Mouse (Mus musculus): Measurements from ENCODE around the gene Usp45.

The Usp45 gene

DNA sequence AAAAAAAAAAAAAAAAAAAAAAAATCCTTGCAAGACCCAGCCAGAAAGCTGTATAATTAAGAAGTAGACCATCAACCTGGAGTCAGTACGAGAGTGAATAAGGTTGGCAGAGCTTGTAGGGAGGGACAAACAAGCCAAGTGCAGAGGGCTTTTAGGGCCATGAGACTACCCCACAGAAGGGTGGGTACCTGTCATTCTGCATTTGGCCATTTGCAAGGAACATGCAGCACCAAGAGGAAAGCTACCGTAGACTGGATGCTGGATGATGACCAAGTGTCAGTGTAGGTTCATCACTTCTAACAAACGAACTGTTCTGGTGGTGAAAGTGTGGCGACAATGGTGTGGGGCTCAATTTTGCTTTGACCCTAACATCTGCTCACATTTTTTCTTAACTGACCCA, 22.9 kb downstream of the Usp45 start:
- DNase-seq (ENCODE audit: low spot score in 2 of 2) = no peak

DNA sequence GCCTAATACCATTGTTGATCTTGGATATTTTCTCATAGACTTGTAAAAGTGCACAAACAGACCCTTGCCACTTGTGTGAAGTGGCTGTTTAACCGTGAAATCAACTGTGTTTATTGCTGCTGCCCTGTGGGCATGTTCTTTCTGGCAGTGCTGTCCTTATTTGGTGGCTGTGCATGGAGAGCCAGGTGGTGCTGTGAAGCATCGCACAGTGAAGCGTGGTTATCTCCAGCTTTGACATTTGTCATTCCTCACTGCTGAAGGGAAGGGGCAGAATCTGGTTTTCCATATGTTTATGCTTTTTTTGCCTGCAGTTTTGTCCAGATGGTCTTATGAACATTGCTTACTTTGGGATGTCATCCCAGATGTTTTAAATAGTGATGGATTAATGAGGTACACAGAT, 26.7 kb downstream of the Usp45 start:
- DNase-seq (ENCODE audit: low spot score in 2 of 2) = no peak

DNA sequence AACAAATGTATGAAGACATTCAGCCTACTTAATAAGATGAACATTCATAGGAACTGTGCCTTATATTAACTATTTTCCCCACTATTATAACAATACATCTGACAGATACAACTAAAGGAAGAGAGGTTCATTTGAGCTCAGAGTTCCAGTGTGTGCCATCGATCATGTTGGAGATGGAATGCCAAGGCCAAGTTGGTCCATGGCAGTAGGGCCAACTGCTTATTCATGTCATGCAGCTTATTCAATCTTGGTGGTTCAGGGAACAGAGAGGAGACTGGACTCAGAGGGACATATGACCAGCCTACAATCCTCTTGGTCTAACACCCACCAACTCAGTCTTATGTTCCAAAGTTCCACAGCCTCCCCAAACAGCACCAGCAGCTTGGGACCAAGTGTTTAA, 34.1 kb downstream of the Usp45 start:
- no peak for DNase-seq (ENCODE audit: low spot score in 2 of 2)

DNA sequence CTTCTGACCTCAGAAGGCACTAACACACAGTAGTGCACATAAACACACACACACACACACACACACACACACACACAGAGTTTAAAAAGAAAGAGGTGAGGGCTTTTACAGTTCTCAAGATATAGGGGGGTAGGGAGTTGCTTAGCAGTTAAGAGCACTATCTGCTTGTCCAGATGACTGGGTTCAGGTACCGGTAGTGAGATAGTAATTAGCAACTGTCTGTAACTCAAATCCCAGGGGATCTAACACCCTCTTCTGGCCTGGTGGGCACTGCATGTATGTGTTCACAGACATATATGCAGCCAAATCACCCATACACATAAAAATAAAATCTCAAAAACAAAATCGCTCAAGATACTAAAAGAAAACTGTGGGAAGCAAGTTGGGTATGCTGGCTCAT, 34.7 kb downstream of the Usp45 start:
- DNase-seq (ENCODE audit: low spot score in 2 of 2) = no peak

DNA sequence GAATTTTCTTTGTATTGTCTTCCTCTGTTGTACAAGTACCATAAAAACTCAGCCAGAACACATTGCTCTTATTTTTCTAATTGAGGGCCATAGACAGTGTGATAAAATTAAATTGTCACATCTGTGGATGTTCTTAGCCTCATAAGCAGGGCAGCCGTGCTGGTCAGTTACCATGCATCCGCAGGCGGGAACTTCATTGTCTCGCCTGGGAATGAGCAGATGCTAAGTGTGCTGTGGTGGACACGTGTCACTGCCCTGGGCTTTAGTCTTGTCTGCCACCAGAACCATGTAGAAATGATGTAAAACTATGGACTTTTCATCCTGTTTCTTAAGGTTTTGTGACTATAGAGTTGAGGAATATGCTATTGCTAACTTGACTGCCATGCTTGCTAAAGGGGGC, 40.2 kb downstream of the Usp45 start:
- DNase-seq (ENCODE audit: low spot score in 2 of 2) = no peak

DNA sequence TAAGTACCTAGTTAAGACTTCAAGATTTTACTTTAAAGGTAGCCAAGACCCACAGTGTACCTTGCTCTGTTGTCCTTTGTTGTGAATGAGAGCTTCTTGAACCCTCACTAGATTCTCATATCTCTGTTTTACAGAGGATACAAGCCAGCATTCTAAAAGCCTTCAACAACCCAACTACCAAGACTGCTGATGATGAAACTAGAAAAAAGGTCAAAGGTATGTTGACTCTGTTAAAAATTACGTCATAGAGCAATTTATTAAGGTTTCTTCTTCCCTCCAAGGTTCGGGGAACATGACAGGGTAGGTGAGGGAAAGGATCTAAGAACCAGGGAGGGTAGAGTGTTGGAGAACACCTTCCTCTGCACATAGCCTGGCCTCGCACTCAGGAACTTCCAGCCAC, 43.7 kb downstream of the Usp45 start:
- no peak for DNase-seq (ENCODE audit: low spot score in 2 of 2)

GRCm38 (mm10) chr4:21812635-21813034, 45.7 kb downstream of the Usp45 start:
- DNase-seq (ENCODE audit: low spot score in 2 of 2) = no peak

DNA sequence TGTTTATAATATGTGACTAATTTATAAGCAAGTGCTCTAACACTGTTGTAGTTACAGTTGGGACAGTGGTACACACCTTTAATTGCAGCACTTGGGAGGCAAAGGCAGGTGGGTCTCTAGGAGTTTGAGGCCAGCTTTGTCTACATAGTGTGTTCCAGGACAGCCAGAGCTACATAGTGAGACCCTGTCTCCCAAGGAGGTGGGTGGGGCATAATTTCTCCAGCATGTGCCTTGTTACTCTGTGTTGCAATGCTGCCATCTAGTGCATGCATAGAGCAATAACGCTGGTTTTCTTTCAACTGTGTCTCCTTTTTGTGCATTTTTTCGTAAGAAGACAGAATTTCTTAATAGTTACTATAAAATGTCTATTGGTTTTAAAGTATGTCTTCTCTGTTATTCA, 47.1 kb downstream of the Usp45 start:
- DNase-seq (ENCODE audit: low spot score in 2 of 2) = peak; percentile 25 to 44

GRCm38 (mm10) chr4:21826616-21827015, 59.7 kb downstream of the Usp45 start:
- no peak for DNase-seq (ENCODE audit: low spot score in 2 of 2)

DNA sequence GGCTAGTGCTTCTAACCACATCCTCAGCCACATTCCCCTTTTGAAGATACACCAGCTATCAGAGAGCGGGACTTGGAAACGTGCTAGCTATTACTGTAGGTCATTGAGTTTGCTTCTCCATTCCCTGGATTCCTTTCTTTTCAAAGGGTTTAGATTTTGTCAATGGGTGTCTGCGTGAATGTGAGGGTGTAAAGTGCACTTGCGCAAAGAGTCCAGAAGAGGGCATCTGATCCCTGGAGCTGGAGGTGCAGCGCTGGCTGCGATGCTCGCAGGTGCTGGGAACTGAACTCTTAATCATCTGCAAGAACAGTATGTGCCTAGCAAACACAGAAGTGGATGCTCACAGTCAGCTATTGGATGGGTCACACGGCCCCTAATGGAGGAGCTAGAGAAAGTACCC, 65.9 kb downstream of the Usp45 start:
- DNase-seq (ENCODE audit: low spot score in 2 of 2) = no peak

DNA sequence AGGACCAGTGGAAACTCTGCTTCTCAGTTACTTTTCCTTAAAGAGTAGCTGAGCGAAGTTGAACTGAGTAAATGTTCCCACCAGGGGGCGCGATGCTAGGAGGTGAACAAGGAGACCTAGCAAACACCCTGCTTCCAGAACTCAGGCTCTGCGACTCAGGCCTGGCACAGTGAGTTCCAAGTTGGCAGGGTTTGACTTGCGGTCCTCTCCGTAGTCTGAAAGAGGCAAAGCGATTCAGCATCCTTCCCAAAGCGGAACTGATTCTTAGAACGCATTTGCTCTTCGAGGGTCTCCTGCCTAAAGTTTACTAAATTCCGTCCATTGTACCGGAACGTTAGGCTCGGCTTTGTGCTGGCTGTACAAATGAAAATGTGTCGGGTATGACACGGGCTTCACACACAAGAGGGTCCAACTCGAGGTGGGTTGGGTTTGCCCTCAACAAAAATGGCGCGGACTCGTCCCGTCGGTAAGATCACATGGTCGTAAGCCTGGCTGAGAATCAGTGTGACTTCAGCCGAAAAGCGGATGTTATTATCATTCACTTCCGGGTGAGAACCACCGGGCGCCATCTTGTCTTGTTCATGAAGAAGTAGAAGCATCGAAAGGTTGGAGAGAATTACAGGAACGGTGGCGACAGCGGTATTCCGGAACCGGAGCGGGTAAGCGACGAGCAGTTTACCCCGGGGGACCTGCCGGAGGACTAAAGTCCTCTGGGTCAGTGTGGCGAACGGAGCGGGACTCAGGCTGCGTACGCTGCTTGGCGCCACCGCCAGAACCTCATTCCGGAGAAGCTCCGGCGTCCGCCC, 80.7 kb downstream of the Usp45 start, which contains the start of gene Pnisr:
Gene Pnisr (plus strand): TSS at position 103 of the 806 bp plus-strand sequence.
- peak; percentile 94 to 96 for DNase-seq (ENCODE audit: low spot score in 2 of 2)

- peak in 1 of 2 experiments; percentile 93 for DNase-seq (ENCODE audit: low spot score in 2 of 2)
Observed at GRCm38 (mm10) chr4:21848287-21848630, 81.3 kb downstream of the Usp45 start.

DNA sequence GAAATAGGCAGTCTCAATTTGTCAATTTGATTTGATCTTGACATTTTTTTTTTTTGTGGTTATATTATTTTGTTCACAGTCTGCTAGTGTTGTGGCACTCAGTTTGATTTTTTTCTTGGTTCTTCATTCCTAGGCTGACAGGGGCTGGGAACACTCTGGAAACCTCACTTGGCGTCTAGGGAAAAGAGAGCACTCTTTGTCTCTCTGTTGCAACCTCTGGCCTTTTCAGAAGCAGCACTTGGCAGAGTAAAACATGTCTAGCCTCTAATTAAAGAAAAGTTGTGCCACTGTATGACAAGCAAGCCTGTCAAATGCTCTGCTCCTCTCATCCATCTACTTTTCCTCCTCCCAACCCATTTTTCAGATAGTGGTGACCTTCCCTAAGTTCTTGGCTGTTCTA, 90.5 kb downstream of the Usp45 start:
- no peak for DNase-seq (ENCODE audit: low spot score in 2 of 2)

- DNase-seq (ENCODE audit: low spot score in 2 of 2) = no peak
Observed at GRCm38 (mm10) chr4:21865226-21865625, 98.3 kb downstream of the Usp45 start.

DNA sequence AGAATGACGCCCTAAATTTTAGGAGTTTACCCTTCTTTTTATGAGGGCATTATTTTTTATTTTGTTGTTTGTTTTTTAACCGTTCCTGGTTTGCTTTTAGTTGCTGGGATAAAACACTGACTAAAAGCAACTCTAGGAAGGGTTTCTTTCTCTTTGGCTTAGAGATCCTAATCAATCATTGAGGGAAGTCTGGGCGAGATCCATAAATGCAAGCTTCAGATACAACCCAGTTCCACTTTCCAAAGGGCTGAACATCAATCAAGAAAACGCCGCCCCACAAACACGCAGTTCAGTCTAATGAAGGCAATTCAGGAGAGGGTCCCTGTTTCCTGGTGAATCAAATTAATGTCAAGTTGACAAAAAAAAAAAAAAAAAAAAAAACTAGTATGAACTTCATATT, 111.8 kb downstream of the Usp45 start:
- DNase-seq (ENCODE audit: low spot score in 2 of 2) = no peak

GRCm38 (mm10) chr4:21879565-21880220, 112.7 kb downstream of the Usp45 start, which contains the start of gene Coq3:
TSS of gene Coq3 (plus strand) at chr4:21879673.
- peak; percentile 69 to 80 for DNase-seq (ENCODE audit: low spot score in 2 of 2)

GRCm38 (mm10) chr4:21882806-21883205, 115.8 kb downstream of the Usp45 start:
- no peak for DNase-seq (ENCODE audit: low spot score in 2 of 2)

DNA sequence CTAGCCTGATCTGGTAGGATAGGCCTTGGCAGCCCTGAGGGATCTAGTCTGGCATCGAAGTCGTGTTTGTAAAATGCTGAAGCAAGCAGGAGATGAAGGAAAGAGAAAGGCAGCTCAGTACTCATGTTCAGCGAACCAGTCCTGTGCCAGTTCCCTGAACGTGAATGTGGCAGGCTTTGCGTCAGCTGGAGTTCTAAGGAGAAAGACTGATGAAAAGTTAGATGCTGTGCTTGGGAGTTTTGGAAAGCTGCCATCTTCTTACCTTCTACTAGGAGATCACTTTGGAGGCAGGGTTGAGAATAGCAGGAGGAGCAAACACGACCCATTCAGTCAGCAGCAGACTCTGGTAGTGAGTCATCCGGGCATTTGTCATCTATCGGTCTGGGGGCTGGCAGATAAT, 118.9 kb downstream of the Usp45 start:
- DNase-seq (ENCODE audit: low spot score in 2 of 2) = no peak
